Mouse (Mus musculus) liver, embryonic 14.5 days (tissue): ENCODE results near the gene Prkaa2. TPM values are rescaled to one million over a fixed set of nuclear protein-coding genes. Genes with fewer than 3 reads are reported as not detected.

Experiments used
- ATAC-seq: fragments of 200-750 bp; cut with Nextera tagmentation; 2 replicates; pipeline ENCODE4 v1.8.0; 2017; ENCODE audit warnings: moderate number of reproducible peaks, mild to moderate bottlenecking, moderate library complexity; ENCODE audit not compliant: insufficient read depth
- DNase-seq, 3 experiments: peaks; one replicate each; pipeline ENCODE4 v3.0.0-alpha.2; 2012 to 2013; ENCODE audit warnings: low read depth in 3 of 3, low spot score in 3 of 3
- H3K27ac ChIP-seq: fragments of 300-500 bp; sonication (generic); 2 replicates; pipeline ENCODE4 v1.5.1; 2014; ENCODE audit warnings: moderate library complexity, mild to moderate bottlenecking, control low read depth, inconsistent platforms
- H3K27me3 ChIP-seq: fragments of 300-500 bp; sonication (generic); 2 replicates; pipeline ENCODE4 v1.6.1; 2014; ENCODE audit warnings: mild to moderate bottlenecking, low read length, moderate library complexity; ENCODE audit not compliant: control insufficient read depth, insufficient read depth
- H3K36me3 ChIP-seq: fragments of 300-500 bp; sonication (generic); replicated peaks from 2 replicates; pipeline ENCODE4 v1.6.1; 2014; ENCODE audit warnings: low read depth; ENCODE audit not compliant: control insufficient read depth, insufficient read depth
- H3K4me1 ChIP-seq, 2 experiments: fragments of 200-500 bp in 1 of 2; fragments of 300-500 bp in 1 of 2; sonication (generic) in 1 of 2; replicated peaks; 2 replicates each; pipeline ENCODE4 v1.6.1; 2012 to 2014; ENCODE audit warnings: antibody characterized with exemption in 1 of 2, inconsistent platforms in 1 of 2, low read length in 1 of 2; ENCODE audit not compliant: control insufficient read depth in 2 of 2, insufficient read depth in 2 of 2
- H3K4me2 ChIP-seq: fragments of 300-500 bp; sonication (generic); 2 replicates; pipeline ENCODE4 v1.6.1; 2014; ENCODE audit warnings: low read depth, mild to moderate bottlenecking, control low read depth, moderate library complexity
- H3K4me3 ChIP-seq, 2 experiments: fragments of 200-500 bp in 1 of 2; fragments of 300-500 bp in 1 of 2; sonication (generic) in 1 of 2; 2 replicates each; pipeline ENCODE4 v1.5.1; 2012 to 2014; ENCODE audit warnings: low read depth in 2 of 2, low read length in 2 of 2, mild to moderate bottlenecking in 2 of 2, control low read depth in 1 of 2, inconsistent platforms in 1 of 2, moderate library complexity in 1 of 2; ENCODE audit not compliant: insufficient read depth in 1 of 2
- H3K9ac ChIP-seq: fragments of 300-500 bp; sonication (generic); replicated peaks from 2 replicates; pipeline ENCODE4 v1.6.1; 2014; ENCODE audit warnings: mild to moderate bottlenecking, control low read depth, moderate library complexity
- H3K9me3 ChIP-seq: fragments of 300-500 bp; sonication (generic); 2 replicates; pipeline ENCODE4 v1.6.1; 2016; ENCODE audit warnings: low read length, mixed read lengths; ENCODE audit not compliant: control insufficient read depth
- CTCF ChIP-seq: IDR thresholded peaks from 2 replicates; pipeline ENCODE4 v1.5.1; 2016; ENCODE audit warnings: antibody characterized with exemption, low read depth, control low read depth
- EP300 ChIP-seq: IDR thresholded peaks from 2 replicates; pipeline ENCODE4 v1.6.1; 2016; ENCODE audit warnings: antibody characterized with exemption, low read depth
- WGBS: fragments of 180-500 bp; shearing (Covaris S2); extraction: QIAGEN DNeasy Blood & Tissue Kit; methylation state at CpG from one replicate; pipeline ENCODE4 v1.1.7; 2014; ENCODE audit not compliant: insufficient replicate concordance; 5-methylcytosine and 5-hydroxymethylcytosine counted together
- polyA plus RNA-seq, 2 experiments: library from polyadenylated mRNA; depleted of rRNA in 1 of 2; stranded (reverse) in 1 of 2; unstranded in 1 of 2; fragments of >200 nt; fragmentation: Nextera tagmentation in 1 of 2; extraction: Ambion mirVana in 1 of 2; gene quantifications; 2 replicates each; pipeline versions ENCODE4 v1.2.1 to v1.2.3; 2012 to 2014

Gene Prkaa2
- polyA plus RNA-seq, 2 experiments = 0.17 to 0.19 TPM

DNA sequence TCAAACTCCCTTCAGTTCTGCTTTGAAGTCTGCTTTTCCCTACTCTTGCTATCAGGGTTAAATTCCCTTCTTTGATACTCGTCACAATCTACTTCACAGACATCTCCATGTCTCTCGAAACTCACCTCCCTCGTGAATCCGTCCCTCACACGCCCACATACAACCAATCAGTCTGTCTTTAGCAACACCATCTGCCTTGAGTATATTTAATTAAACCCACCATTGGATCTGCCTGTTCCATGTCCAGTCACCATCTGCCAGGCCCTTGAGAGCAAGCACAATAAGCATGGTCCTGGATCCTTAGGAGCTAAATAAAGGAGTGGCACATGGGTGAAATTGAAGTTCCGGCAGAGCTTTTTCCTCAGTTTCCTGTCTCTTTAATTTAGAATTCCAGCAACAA lies 11.4 kb upstream of the Prkaa2 start:
- 51% methylated on average over 6 of the region's 6 CpGs for whole genome bisulfite sequencing
- H3K4me2 ChIP-seq = no peak overlapping the region
- H3K27ac ChIP-seq = no peak overlapping the region
- no peaks in the 10 kb centered on the region for H3K9me3 ChIP-seq
- H3K27me3 ChIP-seq = no peaks in the 10 kb centered on the region
- TF ChIP-seq CTCF (no peak), EP300 (no peak)
- no peak overlapping the region for H3K9ac ChIP-seq
- H3K4me3 ChIP-seq = no peak overlapping the region
- no peak for ATAC-seq
- H3K4me1 ChIP-seq = no peaks in the 10 kb centered on the region
- no peak for DNase-seq
- H3K36me3 ChIP-seq = no peaks in the 10 kb centered on the region

DNA sequence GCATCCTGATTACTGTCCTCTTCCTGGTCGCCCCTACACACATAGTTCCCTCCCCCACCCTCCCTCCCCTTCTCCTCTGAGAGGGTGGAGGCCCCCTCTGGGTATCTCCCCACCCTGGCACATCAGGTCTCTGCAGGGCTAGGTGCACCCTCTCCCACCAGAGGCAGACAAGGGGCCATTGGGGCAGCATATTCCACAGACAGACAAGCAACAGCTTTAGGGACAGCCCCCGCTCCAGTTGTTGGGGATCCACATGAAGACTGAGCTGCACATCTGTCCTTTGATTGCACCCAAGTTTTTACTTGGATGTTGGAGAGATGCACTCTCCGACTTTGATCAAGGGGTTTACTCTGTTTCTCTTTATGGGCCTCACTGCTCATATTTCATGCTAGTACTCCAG lies 3.8 kb upstream of the Prkaa2 start:
- Histone ChIP-seq H3K4me3 (no peak overlapping the region), H3K9ac (no peak overlapping the region), H3K27me3 (peaks cover 15% of the 10 kb centered on the region), H3K36me3 (no peaks in the 10 kb centered on the region), H3K27ac (no peak overlapping the region), H3K4me1 (peaks cover 0 to 3% of the 10 kb centered on the region in 2 experiments; a peak in 1 of 4 replicates), H3K4me2 (no peak overlapping the region), H3K9me3 (no peaks in the 10 kb centered on the region)
- no peak for DNase-seq
- no peak for TF ChIP-seq EP300
- TF ChIP-seq CTCF = no peak
- WGBS = 67% methylated on average over 3 of the region's 3 CpGs
- no peak for ATAC-seq

DNA sequence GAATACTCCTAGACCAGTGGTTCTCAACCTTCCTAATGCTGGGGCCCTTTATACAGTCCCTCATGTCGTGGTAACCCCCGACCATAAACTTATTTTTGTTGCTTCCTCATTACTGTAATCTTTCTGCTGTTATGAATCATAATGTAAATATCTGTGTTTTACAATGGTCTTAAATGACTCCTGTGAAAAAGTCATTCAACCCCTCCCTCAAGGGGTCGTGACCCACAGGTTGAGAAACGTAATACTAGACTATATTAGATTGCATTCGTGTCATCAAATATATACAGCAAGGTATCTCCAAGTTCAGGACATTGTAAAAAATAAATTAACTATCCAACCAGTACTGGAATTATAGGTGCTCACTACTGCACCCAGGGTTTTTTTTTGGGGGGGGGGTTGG lies 3.4 kb upstream of the Prkaa2 start:
- DNase-seq = no peak
- no peak overlapping the region for H3K4me2 ChIP-seq
- peaks cover 0 to 3% of the 10 kb centered on the region in 2 experiments; a peak in 1 of 4 replicates for H3K4me1 ChIP-seq
- TF ChIP-seq EP300 = no peak
- H3K27ac ChIP-seq = no peak overlapping the region
- H3K27me3 ChIP-seq = peaks cover 19% of the 10 kb centered on the region
- no peak for ATAC-seq
- no peak overlapping the region for H3K9ac ChIP-seq
- 50% methylated on average over 5 of the region's 5 CpGs for WGBS
- H3K36me3 ChIP-seq = no peaks in the 10 kb centered on the region
- no peak overlapping the region for H3K4me3 ChIP-seq
- no peaks in the 10 kb centered on the region for H3K9me3 ChIP-seq

DNA sequence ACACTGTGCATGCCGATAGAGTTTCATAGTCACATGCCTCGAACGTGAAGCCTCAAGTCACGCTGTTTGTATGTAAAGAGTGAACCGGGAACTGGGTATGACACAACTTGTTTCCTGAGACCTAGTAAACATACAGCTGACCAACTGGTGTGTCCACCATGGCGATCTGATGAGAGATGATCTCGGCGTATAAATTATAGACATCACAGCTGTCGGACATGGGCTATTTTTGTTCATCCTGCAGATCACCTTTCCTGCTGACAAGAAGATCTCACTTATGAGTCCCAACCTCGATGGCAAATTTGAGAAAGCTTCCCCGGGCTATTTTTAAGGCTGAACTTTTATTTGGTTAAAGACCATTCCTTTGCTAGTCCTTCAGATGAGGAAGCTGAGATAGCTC lies 2.1 kb upstream of the Prkaa2 start:
- DNase-seq = no peak
- Histone ChIP-seq H3K9me3 (no peaks in the 10 kb centered on the region), H3K9ac (no peak overlapping the region), H3K36me3 (no peaks in the 10 kb centered on the region), H3K4me3 (no peak overlapping the region), H3K4me2 (no peak overlapping the region), H3K4me1 (peaks cover 0 to 3% of the 10 kb centered on the region in 2 experiments; a peak in 1 of 4 replicates), H3K27ac (no peak overlapping the region), H3K27me3 (peaks cover 23% of the 10 kb centered on the region)
- no peak for TF ChIP-seq CTCF
- ATAC-seq = no peak
- WGBS = 57% methylated on average over 11 of the region's 11 CpGs

DNA sequence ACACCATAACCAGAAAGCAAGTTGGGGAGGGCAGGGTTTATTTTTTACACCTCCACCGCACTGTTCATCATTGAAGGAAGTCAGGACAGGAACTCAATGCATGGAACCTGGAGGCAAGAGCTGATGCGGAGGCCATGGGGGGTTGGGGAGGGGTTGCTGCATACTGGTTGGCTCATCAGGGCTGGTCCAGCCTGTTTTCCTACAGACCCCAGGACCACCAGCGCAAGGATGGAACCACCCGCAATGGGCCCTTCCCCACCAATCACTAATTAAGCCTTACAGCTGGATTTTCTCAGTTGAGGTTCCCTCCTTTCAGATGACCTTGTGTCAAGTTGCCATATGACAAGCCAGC lies 970 bp upstream of the Prkaa2 start:
- Histone ChIP-seq H3K27me3 (peaks cover 23% of the 10 kb centered on the region), H3K4me2 (no peak overlapping the region; the same call in 1 of the 2 replicates), H3K4me3 (no peak overlapping the region), H3K9me3 (no peaks in the 10 kb centered on the region), H3K27ac (no peak overlapping the region), H3K9ac (no peak overlapping the region), H3K36me3 (no peaks in the 10 kb centered on the region), H3K4me1 (peaks cover 0 to 3% of the 10 kb centered on the region in 2 experiments; a peak in 1 of 4 replicates)
- DNase-seq (no peak), ATAC-seq (no peak)
- WGBS = 61% methylated on average over 4 of the region's 4 CpGs
- TF ChIP-seq EP300 (no peak), CTCF (no peak)
